Mouse (Mus musculus): ENCODE measurements at regions not wholly inside any gene's neighbourhood (a gene's known extent, or its start where the extent isn't known, plus 50 kb on each side); places are given as distances from the start of the nearest gene placed in this dataset.

DNA sequence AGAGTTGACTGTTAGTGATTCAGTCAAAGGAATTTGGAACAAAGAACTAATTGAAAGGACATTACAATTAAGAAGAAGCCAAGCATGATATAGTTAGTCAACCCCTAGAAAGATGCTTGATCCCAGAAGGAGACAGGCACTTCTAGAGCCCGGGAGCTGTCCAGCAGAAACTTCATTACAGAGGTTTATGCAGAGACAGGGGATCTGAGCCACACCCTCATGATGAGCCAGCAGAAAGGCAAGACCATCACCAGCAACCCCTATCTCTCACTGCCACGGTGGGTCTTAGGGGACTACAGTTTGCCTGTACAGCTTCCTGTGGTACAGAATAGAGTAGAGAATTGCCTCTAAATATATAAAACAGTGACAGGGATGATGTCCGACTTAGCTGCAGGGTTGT is 590.4 kb downstream of the Etnk1 start:
- DNase-seq (ENCODE audit: low spot score): no peak

DNA sequence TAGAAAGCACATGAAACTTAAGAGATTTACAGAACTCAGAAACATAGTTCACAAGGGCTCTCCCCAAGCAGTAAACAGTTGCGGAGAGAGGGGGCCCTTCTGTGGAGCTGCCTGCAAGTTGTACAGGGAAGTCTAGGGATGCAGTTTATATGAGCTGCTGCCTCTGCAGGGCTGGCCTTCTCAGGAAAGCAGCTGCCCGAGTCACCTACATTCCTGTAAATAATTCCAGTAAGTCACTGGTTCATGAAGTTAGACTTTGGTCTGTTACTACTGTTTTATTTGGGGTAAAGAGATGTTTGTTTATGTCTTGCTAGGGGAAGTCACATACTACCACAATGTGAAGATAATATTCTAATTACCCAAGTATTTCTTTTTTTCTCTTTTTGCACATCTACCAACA is 601.1 kb downstream of the Etnk1 start:
- no peak for DNase-seq (ENCODE audit: low spot score)

All from T-cell, adult 2 months (primary cell).